1 mouse cellular context compared by ENCODE assay signal in the genomic region with DNA sequence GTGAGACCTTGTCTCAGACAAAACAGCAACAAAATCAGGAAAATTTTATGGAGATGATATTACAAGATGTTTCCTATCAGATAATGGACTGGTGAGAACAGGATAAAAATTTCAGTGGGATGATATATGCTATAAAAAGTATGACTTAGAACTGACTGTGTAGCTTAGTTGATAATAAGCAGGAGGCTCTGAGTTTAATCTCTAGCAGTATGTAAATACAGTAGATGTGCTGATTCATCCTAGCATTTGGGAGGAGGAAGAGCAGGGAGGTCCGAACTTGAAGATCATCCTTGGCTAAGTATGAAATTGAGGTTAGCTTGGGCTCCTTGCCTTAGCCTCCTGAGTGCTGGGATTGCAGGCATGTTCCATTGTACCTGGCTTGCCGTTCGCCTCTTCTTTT.
TF ChIP-seq lines count a peak whose summit lies in the region.

No protein-coding gene starts in this region.

TF ChIP-seq in MEL, 35 proteins besides CTCF, POLR2A, EP300 and RAD21:
- TF ChIP-seq MXI1 (IDR thresholded peaks at IDR 0.05; ENCODE audit: low read depth, low read length) (no peak), GABPA (IDR thresholded peaks at IDR 0.05; ENCODE audit: low read depth, low read length) (0 out of 2 replicates have a peak, but pooled peaks have one; percentile 41), ETS1 (IDR thresholded peaks at IDR 0.05; ENCODE audit: low read depth, low read length) (peak; percentile 33; the same call in 1 of the 2 replicates), TCF12 (IDR thresholded peaks at IDR 0.05; ENCODE audit: low read depth, low read length) (0 out of 2 replicates have a peak, but pooled peaks have one; percentile 37), NELFE (IDR thresholded peaks at IDR 0.05; ENCODE audit: low read depth, low read length) (no peak), MAZ (IDR thresholded peaks at IDR 0.05; ENCODE audit: low read depth, low read length) (no peak), GATA1 (IDR thresholded peaks at IDR 0.05; ENCODE audit: low read depth, low read length) (peak; percentile 59), SIN3A (IDR thresholded peaks at IDR 0.05; ENCODE audit: low read length) (peak; percentile 30; the same call in 1 of the 2 replicates), CHD1 (IDR thresholded peaks at IDR 0.05; ENCODE audit: low read depth, low read length) (no peak)
